Mouse (Mus musculus): ENCODE results near the gene a. TPM values are rescaled to one million over a fixed set of nuclear protein-coding genes. Genes with fewer than 3 reads are reported as not detected.
"Not testable (repeated sequence)": the region's sequence is repeated elsewhere in the genome, so short reads cannot be mapped to it uniquely, and the experiment has no call there.

Gene a
- total RNA-seq, 2 experiments from 2014 or later, result not detected

DNA sequence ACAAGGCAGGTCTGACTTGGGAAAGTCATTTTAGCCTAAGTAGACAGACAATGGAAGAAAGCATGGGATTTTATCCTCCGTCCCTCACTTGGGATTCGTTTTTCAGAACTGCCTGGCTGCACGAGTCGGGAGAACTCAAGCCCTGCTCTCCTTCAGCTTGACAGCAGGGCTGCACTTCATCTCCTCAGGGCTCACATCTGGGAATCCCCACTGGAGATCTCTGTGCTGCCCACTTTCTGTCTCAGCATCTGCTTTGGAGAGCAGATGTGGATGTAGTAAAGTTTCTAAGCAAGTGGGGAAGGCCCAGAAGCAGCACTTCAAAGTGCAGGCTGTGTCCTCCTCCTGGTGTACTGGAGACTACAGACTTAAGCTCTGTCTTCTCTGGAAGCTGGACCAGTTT, 130.9 kb downstream of the a start:
- not testable (repeated sequence) for DNase-seq

DNA sequence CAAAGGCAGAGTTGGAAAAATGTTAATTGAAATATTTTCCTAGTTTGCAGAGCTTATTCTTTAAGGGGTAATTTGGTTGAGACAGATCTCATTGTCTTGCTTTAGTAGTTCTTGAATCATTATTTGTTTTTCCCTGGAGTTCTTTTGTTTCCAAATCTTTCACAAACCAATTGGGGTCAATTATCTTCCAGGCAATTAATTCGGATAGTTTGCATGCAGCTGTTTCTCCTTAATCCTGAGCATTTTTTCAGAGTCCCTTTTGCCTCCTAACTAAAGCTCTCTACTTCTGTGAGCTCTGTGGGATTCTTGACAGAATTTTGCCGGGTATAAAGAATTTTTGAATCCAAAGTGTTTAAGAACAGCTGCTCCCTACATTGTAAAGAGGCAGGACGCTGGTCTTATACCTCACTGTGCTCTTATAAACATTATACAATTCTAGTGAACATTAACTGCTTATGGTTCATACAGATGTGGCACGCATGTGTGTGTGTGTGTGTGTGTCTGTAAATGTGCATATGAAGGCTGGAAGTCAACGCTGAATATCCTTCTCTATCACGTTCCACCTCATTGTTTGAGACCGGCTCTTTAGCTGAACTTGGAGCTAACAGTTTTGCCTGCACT, 134.3 kb downstream of the a start:
- DNase-seq, result no peak

DNA sequence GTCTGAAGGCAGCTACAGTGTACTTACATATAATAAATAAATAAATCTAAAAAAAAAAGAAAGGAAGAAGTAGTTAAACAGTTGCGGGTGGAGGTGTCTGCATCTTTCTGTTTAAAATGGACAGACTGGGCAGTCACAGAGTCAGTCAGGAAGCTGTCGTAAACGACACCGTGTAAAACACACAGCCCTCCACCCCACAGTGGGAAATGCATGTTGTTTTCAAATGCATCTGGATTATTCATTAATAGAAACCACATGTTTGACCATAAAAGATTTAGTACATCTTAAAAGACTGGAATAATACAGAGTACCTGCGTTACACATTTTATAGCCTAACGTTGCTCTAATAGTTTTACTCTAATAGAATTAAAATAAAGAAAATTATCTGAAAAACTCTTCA, 135.6 kb downstream of the a start:
- DNase-seq, result no peak

DNA sequence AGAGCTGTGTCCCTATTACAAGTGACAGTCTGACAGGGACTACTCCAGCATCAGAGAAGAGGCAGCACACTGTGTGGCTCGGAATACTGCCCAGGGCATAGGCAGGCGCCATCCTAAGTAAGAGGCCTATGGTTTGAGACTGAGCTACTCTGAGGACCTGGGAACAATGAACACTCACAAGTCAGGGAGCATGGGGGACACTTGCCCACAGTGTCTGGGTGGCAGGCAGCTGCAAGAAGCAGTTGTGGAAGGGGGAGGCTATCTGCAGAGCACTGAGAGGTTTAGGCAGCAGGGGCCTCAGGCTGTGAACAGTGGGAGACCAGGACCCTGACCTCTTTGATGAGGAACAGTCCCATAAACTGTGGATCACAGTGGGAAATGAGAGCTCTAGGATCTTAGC, 137.1 kb downstream of the a start:
- no peak for DNase-seq

DNA sequence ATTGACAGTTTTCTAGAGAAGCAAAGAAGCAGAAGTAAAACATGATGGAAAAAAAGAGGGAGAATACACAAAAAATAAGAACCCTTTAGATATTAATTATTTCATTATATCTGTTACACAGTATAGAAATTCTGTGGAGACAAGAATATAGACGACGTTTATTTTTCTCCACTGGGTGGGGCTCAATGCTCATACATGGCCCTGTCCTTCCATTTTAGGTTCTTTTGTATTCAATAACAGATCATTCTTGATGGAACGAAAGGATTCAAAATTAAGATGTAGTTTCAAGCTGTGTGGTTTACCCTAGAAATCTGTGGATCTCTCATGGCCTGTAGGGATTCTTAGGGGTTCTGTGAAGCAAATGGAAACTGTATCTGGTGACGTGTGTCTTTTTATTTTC, 142.7 kb downstream of the a start:
- no peak for DNase-seq

DNA sequence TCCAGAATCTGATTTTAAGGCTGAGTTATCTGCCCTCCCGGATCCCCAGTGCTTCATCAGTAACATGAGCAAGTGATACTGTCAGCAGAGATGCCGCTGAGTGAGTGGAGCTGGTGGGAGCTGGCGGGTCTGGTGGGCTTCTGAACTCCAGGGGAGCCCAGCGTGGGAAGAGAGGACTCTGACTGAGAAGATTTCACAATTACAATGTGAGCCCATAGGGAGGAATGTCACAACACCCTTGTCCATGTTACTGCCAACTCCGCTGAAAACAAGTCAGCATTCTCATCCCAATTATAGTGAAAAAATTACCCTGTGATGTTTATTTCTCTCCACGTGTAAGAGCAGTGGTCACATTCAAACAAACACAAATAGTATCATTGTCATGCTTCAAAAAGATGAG, 144.9 kb downstream of the a start:
- no peak for DNase-seq

DNA sequence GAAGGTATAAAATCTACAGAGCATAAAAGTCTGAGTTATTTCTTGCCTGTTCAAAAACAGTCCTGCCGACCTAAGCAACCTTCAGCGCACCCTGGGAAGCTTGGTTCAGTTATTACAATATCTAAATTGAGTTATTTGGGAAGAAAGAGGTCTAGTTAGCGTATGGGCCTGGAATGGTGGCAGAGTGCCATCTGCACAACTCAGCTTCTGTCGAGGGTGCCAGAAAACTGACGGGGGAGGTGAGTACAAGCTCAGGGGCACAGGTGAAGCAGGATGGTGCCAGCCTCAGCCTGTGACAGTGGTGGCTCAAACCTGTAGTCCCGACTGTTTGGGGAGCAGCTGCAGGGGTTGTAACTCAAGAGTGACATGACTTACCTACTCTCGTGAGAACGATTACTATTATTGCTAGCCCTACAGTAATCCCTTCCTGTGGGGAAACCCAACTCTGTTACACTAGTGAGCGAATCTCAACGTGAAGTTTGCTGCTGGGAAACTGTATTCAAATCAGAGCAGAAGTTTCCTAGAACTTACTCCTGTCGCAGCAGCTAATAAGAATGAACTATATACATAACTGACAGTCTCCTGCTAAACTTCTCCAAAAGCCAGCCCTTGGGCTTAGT, 145.4 kb downstream of the a start:
- DNase-seq, result no peak

DNA sequence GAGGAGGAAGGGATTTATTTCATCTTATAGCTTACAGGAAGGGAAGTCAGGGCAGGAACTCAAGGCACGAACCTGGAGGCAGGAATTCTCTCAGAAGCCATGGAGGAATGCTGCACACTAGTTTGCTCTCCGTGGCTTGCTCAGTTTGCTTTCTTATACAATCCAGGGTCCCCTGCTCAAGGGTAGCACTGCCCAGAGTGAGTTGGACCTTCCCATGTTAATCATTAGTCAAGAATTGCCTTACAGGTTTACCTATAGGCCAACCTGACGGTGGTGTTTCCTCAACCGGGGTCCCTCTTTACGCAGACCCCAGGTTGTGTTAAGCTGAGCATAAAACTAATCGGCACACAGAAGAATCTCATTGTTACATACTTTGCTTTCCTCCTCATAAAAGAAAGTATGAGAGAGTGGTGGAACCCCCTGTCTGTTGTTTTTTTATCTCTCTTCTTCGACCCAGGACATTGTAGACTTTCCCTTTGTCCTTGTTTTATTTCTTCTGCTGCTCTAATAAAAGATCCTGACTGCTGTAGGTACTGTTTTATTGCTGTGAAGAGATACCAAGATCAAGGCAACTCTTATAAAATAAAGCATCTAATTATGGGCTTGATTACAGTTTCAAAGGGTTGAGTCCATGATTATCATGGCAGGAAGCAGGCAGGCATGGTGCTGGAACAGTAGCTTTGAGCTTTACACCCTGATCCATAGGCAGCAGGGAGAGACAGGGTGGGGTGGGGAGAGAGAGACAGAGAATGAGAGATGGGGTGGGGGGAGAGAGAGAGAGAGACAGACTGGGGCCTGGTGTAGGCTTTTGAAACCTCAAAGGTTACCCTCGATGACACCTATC, 146.6 kb downstream of the a start:
- DNase-seq, result no peak

DNA sequence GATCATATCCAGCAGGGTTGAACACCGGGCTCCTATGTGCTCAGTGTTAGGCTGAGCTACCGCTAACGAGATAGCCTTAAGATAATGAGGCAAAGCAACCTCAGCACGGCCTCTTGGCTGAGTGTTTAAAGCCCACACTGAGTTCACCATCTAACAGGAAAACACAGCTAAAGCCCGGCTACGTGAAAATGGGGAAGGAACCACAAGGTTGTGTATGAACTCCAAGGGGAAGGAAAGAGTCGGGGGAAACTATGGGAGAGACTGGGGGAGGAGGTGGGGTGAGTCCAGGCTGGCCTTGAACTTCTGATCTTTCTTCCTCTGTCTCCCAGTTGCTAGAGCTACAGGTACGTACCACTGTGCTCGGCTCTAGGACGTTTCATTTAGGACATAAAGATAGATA, 150.8 kb downstream of the a start:
- no peak for DNase-seq

DNA sequence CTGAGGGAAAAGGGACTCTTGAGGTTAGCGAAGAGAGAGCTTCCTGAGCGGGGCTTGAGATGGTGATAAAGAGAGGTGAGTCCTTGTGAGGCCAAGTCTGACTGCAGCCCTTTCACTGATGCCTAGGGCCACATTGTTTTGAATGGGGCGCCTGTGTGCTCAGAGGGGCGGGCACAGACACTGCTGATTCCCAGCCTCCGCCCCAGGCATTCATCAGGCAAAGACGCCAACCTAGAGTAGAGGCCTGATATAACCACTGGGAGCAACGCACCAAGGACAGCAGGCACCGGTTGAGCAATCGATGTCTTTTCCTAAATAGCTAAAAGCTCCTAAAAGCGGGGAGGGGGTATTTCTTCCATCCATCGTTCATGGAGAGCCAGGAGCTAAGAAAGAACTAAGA, 151.3 kb downstream of the a start:
- DNase-seq, result peak; percentile 38 to 49

DNA sequence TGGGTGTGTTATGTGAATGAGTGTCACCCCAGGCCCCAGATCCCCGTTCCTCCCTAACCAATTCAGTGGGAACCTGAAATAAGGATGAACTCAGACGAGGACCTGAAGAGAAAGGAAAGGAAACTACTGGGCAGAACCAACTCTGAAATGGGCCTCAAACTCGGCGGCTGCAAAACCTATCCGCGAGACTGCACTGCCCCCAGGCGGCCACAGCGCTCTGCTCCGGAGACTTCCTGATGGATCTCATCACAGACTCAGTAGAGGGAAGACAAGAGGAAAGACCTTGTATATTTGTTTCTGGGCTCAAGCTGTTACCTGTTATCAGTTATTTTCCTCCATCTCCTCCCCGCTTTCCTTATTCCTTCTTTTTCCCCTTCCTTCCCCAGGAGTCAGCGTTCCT, 151.9 kb downstream of the a start:
- DNase-seq, result peak; percentile 90 to 93

DNA sequence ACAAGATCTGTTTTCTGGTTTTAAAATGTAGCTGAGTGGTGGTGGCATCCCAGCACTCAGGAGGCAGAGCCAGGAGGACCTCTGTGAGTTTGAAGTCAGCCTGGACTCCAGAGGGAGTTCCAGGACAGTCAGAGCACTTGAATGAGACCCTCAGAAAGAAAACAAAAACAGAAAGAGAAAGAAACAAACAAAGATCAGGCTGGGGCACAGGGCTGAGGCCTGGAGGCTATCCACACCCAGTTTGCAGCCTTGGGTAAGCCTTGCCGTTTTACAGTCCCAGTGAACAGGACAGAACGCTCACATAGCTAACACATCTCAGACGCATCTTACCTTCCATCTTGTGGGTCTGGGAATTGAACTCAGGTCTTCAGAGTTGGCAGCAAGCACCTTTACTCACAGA, 155.7 kb downstream of the a start:
- DNase-seq, result no peak

DNA sequence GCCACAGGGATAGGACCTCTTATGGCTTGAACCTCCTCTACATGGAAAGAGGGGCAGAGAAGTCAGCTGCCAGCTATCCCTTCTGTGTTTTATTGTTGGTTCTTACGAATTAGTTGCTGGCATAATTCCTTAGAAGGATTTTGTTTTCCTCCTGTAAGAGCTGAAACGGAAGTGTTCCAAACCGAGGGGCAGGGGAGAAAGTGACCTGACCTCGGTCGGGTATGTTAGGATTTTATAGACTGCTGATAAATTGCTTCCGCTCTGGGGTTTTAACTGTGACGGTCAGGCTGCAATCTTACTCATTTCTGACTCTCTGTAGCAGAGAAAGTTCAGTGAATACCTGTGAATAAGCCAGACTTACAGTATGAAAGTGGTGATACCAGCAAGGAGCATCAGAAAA, 158.2 kb downstream of the a start:
- no peak for DNase-seq

DNA sequence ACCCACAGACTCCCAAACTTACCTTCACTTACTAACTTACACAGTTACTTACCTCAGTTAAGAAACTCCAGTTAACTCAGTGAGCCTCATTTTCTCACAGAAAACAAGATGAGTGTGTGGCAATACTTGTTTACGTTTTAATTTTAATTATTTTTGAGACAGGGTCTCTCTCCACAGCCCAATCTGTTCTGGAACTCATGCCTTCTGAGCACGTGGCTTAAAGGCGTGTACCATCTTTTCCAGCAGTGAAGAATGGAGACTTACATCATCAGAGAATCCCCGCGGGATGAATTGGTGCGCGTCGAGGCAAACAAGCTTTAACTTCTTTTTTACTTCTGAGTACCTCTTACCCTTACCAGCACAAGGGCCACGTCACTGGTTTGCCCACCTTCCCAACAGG, 158.7 kb downstream of the a start:
- DNase-seq, result no peak

DNA sequence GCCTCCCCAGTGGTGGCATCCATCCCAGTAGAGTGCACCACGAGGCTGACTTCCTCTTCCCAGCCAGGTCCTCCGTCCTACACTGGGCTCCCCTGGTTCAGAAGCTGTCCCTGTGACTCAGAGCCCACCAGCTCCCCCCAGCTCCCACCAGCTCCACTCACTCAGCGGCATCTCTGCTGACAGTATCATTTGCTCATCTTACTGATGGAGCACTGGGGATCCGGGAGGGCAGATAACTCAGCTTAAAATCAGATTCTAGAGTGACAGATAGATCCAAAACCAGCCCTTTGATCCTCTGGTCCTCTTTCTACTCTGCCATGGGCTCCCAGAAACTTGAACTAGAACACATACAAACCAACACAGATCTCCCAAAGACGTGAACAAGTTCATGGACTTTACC, 159.4 kb downstream of the a start:
- no peak for DNase-seq

DNA sequence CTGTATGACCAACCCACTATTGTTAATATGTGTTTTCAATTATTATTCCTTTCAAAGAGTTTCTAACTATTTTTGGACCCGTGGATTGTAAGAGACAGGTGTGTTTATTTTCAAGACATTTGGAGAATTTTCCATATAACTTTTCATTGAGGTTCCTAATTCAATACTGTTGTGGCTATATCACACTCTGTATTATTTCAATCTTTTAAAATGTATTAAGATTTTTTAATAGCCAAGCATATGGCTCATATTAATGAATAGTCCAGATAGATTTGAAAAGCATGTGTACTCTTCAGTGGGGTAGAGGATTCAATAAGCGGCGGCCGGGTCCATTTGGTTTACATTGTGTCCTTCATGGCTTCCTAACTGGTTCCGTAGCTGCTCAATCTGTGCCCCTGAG, 168.3 kb downstream of the a start:
- no peak for DNase-seq

DNA sequence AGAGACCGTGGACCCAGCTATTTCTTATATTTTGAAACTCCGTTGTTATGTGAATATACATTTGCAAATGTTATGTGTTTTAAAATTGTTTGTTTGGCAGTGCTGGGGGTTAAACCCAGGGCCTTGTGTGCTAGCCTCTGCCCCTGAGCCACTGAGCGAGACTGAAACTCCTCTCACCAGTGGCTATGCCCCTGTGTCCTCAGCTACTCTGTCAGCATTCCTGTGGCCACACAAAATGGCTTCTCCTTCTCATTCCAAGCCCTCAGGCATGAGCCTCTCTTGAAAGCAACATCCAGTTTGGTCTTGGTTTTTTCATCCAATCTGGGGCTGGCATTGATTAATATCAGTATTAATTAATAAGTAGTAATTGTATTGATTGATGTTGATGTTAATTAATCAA, 168.7 kb downstream of the a start:
- no peak for DNase-seq

DNA sequence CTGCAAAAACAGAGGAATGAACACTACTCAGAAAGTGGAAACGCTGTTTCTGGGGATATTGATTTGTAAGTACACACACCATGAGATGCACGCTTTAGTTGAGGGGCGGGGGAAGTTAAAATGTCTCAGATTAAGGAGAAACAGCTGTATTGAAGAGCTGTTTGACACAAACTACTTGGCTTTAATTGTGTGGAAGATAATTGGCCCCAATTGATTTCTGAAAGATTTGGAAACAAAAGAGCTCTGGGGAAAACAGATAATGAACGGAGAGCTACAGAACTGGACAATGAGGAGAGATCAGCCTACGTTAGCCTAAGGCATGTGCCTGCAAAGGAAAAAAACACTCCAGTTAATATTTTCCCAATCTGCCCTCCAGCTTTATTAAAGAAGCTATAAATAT, 172.0 kb downstream of the a start:
- no peak for DNase-seq

DNA sequence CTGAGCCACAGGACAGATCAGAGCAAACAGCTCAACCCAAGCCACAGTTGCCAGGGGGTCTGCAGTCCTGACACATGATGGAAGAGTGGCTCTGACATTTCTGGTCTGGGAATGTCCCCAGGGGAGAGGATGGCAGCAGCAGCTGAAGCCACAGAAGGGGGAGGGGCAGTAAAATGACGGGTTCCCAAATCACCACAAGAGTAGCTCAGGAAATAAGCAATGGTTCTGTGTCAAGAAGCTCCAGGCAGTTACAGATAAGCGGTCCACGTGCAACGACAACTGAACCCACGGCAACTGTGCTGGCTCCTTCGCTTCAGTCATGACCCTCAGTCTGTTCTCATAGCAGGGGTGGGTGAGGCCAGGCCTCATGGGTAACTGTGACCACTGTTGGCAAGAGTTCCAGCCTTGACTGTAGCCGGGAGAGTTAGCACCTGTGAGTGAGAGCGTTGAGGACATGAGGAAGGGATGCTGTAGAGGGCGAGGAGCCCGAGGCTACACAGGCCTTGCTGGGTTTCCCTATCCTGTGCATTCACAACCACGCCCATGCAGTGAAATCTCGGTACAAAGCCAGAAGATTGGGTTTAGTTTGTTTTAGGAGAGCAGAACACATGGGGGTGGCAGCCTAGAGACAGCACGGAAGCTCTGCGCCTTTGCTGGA, 178.7 kb downstream of the a start:
- DNase-seq, result not testable (repeated sequence)

DNA sequence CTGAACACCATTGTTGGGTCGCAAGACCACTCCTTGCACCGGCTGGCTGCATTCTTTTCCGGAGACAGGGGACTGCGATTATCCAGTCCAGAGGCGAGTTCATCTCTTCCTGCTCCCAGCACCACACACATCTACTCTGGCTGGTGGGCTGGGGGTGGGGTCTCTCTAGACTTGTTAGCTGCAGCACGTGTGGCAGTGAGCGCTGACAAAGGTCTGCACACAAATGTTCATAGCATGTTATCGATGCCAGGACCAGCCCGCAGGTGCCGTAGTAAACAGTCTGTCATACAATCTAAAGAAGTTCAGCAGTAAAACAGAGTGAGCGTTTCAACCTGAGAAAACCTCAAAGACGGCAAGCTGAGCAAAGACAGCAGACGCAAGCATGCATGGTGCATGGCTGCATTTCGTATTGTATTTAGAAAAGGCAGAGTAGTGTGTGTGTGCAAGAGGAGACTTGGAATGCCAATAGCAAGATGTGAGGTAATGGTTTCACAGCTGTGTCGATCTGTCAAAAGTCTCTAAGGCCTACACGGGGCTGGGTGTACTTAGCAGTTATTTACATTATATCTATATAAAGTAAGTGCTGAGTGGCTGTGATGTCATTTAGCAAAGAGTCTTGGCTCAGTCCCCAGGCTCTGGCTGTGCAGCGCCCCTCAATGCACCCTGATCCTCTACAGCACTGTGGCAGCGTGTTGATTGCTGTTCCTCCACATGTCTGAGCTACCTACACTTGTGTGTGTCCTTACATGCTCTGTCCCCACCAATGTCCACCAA, 180.9 kb downstream of the a start:
- DNase-seq, result no peak

DNA sequence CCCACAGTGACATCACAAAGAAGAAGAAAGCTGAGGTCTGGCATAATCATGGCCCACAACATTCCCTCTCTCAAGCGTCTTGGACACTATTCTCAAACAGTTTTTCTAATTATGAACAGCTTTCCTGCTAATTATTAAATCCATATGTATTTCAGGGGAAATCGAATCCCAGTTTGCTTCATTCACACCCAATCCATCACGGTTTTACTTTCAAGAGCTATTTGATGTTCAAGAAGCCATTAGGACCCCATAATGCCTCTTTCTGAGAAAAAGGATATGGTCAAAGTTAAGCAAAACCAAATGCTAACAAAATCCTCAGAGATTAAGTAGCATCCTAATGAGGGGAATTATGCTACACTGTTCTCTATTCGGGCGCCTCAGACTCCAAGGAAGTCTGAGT, 181.8 kb downstream of the a start:
- DNase-seq, result no peak

DNA sequence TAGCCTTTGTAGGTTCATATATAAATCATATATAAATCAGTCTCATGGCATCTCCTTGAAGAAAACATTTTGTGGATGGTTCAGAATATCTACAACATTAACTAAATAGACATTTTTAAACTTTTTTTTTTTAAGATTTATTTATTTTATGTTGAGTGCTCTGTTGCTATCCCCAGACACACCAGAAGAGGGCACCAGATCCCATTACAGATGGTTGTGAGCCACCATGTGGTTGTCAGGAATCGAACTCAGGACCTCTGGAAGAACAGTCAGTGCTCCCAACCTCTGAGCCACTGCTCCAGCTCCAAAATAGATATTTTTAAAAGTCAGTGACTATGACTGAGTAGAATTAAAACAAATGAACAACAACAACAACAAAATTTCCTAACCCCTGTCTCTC, 195.4 kb downstream of the a start:
- no peak for DNase-seq

Measured in adrenal gland, postnatal 36 days (tissue).